Mouse (Mus musculus) kidney, adult 2 months (tissue): ENCODE data around the gene Golim4. TPM values are rescaled to one million over a fixed set of nuclear protein-coding genes. Genes with fewer than 3 reads are reported as not detected.

Experiments
- DNase-seq: peaks from one replicate; pipeline ENCODE4 v3.0.0; 2021
- H3K27ac ChIP-seq: fragments of 200-500 bp; 2 replicates; pipeline ENCODE4 v1.5.1; 2012; ENCODE audit warnings: low read depth, low read length, control low read depth, inconsistent platforms; ENCODE audit not compliant: insufficient read depth
- H3K27me3 ChIP-seq: fragments of 200-500 bp; replicated peaks from 2 replicates; pipeline ENCODE4 v1.6.1; 2012; ENCODE audit warnings: mild to moderate bottlenecking, moderate library complexity, low read length, inconsistent platforms; ENCODE audit not compliant: control insufficient read depth, insufficient read depth
- H3K36me3 ChIP-seq: fragments of 200-500 bp; 2 replicates; pipeline ENCODE4 v1.6.1; 2012; ENCODE audit warnings: mild to moderate bottlenecking, moderate library complexity, low read length, inconsistent platforms; ENCODE audit not compliant: control insufficient read depth, insufficient read depth
- H3K4me1 ChIP-seq: fragments of 200-500 bp; 2 replicates; pipeline ENCODE4 v1.6.1; 2011; ENCODE audit warnings: low read length; ENCODE audit not compliant: control insufficient read depth, insufficient read depth
- H3K4me3 ChIP-seq: fragments of 200-500 bp; 2 replicates; pipeline ENCODE4 v1.5.1; 2011; ENCODE audit warnings: mild to moderate bottlenecking, low read depth, low read length, control low read depth; ENCODE audit not compliant: insufficient read depth
- CTCF ChIP-seq: fragments of 200-500 bp; conservative IDR thresholded peaks from 2 replicates; pipeline ENCODE4 v1.5.1; 2011; ENCODE audit warnings: low read depth, mild to moderate bottlenecking, control low read depth, low read length, moderate library complexity, mixed read lengths; ENCODE audit not compliant: insufficient read depth, insufficient read length
- POLR2A ChIP-seq: fragments of 200-500 bp; IDR thresholded peaks from one replicate; pipeline ENCODE4 v1.6.1; 2011; ENCODE audit warnings: low read depth, low read length, control low read depth
- WGBS: fragments of 180-500 bp; shearing (Covaris S2); methylation state at CpG from one replicate; pipeline ENCODE4 v1.1.7; 2018; 5-methylcytosine and 5-hydroxymethylcytosine counted together
- polyA plus RNA-seq: library from polyadenylated mRNA; depleted of rRNA; stranded (reverse); fragments of >200 nt; gene quantifications from 2 replicates; pipeline ENCODE4 v1.2.3, GENCODE M21; 2012

The Golim4 gene
- polyA plus RNA-seq, 1 experiment: 16.9 TPM

GRCm38 (mm10) chr3:75955661-75956491 is 873 bp downstream of the Golim4 start:
- peak overlapping the region; percentile 74 for H3K4me3 ChIP-seq
- peak; percentile 45 for DNase-seq
- H3K36me3 ChIP-seq: no peaks in the 10 kb centered on the region
- H3K27ac ChIP-seq: peak overlapping the region; percentile 9; the same call in 1 of the 2 replicates
- 2% methylated on average over 46 of the region's 47 CpGs for WGBS
- TF ChIP-seq CTCF: no peak
- TF ChIP-seq POLR2A: no peak
- no peaks in the 10 kb centered on the region for H3K27me3 ChIP-seq
- H3K4me1 ChIP-seq: 0 out of 2 replicates have a peak, but pooled peaks cover 2% of the 10 kb centered on the region

- 55% methylated on average over 3 of the region's 3 CpGs for WGBS
- Histone ChIP-seq H3K27ac (no peak overlapping the region), H3K36me3 (no peaks in the 10 kb centered on the region), H3K4me1 (0 out of 2 replicates have a peak, but pooled peaks cover 2% of the 10 kb centered on the region), H3K4me3 (peak overlapping the region; percentile 31; the same call in 1 of the 2 replicates), H3K27me3 (no peaks in the 10 kb centered on the region)
- DNase-seq: no peak
- TF ChIP-seq CTCF (no peak), POLR2A (no peak)
Observed at GRCm38 (mm10) chr3:75954185-75954584, 2.6 kb downstream of the Golim4 start.

GRCm38 (mm10) chr3:75952328-75953060 is 4.3 kb downstream of the Golim4 start:
- no peaks in the 10 kb centered on the region for H3K36me3 ChIP-seq
- no peak for TF ChIP-seq CTCF
- TF ChIP-seq POLR2A: no peak
- DNase-seq: peak; percentile 17
- no peak overlapping the region for H3K4me3 ChIP-seq
- no peak overlapping the region for H3K27ac ChIP-seq
- H3K4me1 ChIP-seq: 0 out of 2 replicates have a peak, but pooled peaks cover 2% of the 10 kb centered on the region
- 44% methylated on average over 5 of the region's 5 CpGs for WGBS
- no peaks in the 10 kb centered on the region for H3K27me3 ChIP-seq

- Histone ChIP-seq H3K27me3 (no peaks in the 10 kb centered on the region), H3K4me3 (no peak overlapping the region), H3K4me1 (0 out of 2 replicates have a peak, but pooled peaks cover 2% of the 10 kb centered on the region), H3K27ac (no peak overlapping the region), H3K36me3 (no peaks in the 10 kb centered on the region)
- DNase-seq: no peak
- WGBS: 78% methylated on average over 6 of the region's 6 CpGs
- no peak for TF ChIP-seq POLR2A
- no peak for TF ChIP-seq CTCF
Observed at GRCm38 (mm10) chr3:75950897-75951296, 5.9 kb downstream of the Golim4 start.

GRCm38 (mm10) chr3:75949358-75949757 is 7.4 kb downstream of the Golim4 start:
- 74% methylated on average over 5 of the region's 5 CpGs for WGBS

GRCm38 (mm10) chr3:75948541-75949095 is 8.1 kb downstream of the Golim4 start:
- WGBS: 96% methylated on average over 2 of the region's 2 CpGs
- Histone ChIP-seq H3K4me1 (0 out of 2 replicates have a peak, but pooled peaks cover 2% of the 10 kb centered on the region), H3K27ac (no peak overlapping the region), H3K36me3 (no peaks in the 10 kb centered on the region), H3K4me3 (no peak overlapping the region), H3K27me3 (no peaks in the 10 kb centered on the region)
- TF ChIP-seq CTCF: no peak
- TF ChIP-seq POLR2A: no peak
- no peak for DNase-seq

More at GRCm38 (mm10) chr3:75949358-75949757, 7.4 kb downstream of the Golim4 start:
- TF ChIP-seq CTCF (no peak), POLR2A (no peak)
- Histone ChIP-seq H3K4me3 (no peak overlapping the region), H3K27ac (no peak overlapping the region), H3K27me3 (no peaks in the 10 kb centered on the region), H3K4me1 (0 out of 2 replicates have a peak, but pooled peaks cover 2% of the 10 kb centered on the region), H3K36me3 (no peaks in the 10 kb centered on the region)
- no peak for DNase-seq

GRCm38 (mm10) chr3:75948003-75948402 is 8.7 kb downstream of the Golim4 start:
- DNase-seq: no peak
- Histone ChIP-seq H3K4me3 (no peak overlapping the region), H3K4me1 (0 out of 2 replicates have a peak, but pooled peaks cover 2% of the 10 kb centered on the region), H3K27ac (no peak overlapping the region), H3K36me3 (no peaks in the 10 kb centered on the region), H3K27me3 (no peaks in the 10 kb centered on the region)
- WGBS: 90% methylated on average over 1 of the region's 1 CpGs
- TF ChIP-seq POLR2A (no peak), CTCF (no peak)
